Mouse (Mus musculus): ENCODE results near the gene E2f8. TPM values are rescaled to one million over a fixed set of nuclear protein-coding genes. Genes with fewer than 3 reads are reported as not detected.

The E2f8 gene
- polyA plus RNA-seq (2012; rRNA removed) = 2.4 and 4.8 TPM in 2 replicates

DNA sequence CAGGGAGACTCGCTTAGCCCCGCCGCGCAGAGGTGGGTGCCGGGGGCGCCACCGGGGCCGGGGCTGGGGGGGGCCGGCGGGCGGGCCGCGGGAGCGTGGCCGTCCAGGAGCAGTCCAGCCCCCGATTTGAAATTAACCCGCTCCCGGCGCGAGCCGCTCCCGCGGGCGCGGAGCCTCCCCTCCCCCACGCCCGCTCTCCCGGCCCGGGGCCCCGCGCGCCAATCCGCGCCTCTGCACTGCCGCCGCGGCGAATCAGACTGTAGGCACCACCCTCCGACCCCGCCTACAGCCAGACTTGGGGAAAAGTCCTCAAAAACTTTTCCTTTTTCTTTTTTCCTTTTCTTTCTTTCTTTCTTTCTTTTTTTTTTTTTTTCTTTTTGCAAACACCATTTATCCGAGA, at the start of gene E2f8:
Gene E2f8 (minus strand): TSS at position 111 of the 400 bp plus-strand sequence.
- no peaks in the 10 kb centered on the region for H3K36me3 ChIP-seq (ENCODE audit: control insufficient read depth, insufficient read depth, low read length)
- peaks cover 13% of the 10 kb centered on the region; the same call in 1 of the 2 replicates for H3K4me1 ChIP-seq (ENCODE audit: control insufficient read depth, insufficient read depth, insufficient read length, low read length)
- WGBS = under 1% methylated on average over 40 of the region's 41 CpGs
- 0 out of 2 replicates have a peak, but pooled peaks cover 2% of the 10 kb centered on the region for H3K27me3 ChIP-seq (ENCODE audit: control insufficient read depth, insufficient read depth, low read length)
- TF ChIP-seq POLR2A (IDR thresholded peaks at IDR 0.05; ENCODE audit: low read depth, low read length) (no peak), CTCF (IDR thresholded peaks at IDR 0.05; ENCODE audit: extremely low read depth, insufficient read length, insufficient replicate concordance, low read depth, low read length) (no peak)
- peak within 1 kb of the TSS; percentile 84 for H3K4me3 ChIP-seq (ENCODE audit: low read depth, low read length)
- peak within 1 kb of the TSS; percentile 57 for H3K27ac ChIP-seq (ENCODE audit: insufficient read depth, low read depth, low read length)

- TF ChIP-seq CTCF (IDR thresholded peaks at IDR 0.05; ENCODE audit: extremely low read depth, insufficient read length, insufficient replicate concordance, low read depth, low read length) (no peak), POLR2A (IDR thresholded peaks at IDR 0.05; ENCODE audit: low read depth, low read length) (no peak)
- Histone ChIP-seq H3K4me1 (ENCODE audit: control insufficient read depth, insufficient read depth, insufficient read length, low read length) (no peaks in the 10 kb centered on the region), H3K27ac (ENCODE audit: insufficient read depth, low read depth, low read length) (no peak overlapping the region), H3K4me3 (ENCODE audit: low read depth, low read length) (no peak overlapping the region), H3K27me3 (ENCODE audit: control insufficient read depth, insufficient read depth, low read length) (no peaks in the 10 kb centered on the region), H3K36me3 (ENCODE audit: control insufficient read depth, insufficient read depth, low read length) (no peaks in the 10 kb centered on the region)
- WGBS = 40% methylated on average over 5 of the region's 5 CpGs
Observed at GRCm38 (mm10) chr7:48930399-48930798, 49.0 kb upstream of the E2f8 start.

DNA sequence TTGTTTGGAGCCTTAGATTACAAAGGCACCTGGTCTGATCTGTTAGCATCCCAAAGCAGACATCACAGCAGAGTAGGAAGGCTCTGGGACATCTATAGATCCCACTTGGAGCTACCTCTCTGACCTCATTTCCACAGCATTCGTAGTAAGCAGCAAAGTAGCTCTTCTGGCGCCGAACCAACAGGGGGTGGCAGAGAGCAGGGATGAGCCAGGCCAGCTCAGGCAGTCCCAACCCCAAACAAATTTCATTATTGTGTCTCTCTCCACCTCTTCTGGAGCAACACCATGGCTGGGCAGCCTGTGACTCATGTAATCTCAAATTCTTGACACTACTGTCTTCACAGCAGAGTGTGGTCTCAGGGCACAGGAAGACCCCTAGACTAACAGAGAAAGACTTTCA, 47.0 kb upstream of the E2f8 start:
- no peak for TF ChIP-seq POLR2A (IDR thresholded peaks at IDR 0.05; ENCODE audit: low read depth, low read length)
- TF ChIP-seq CTCF (IDR thresholded peaks at IDR 0.05; ENCODE audit: extremely low read depth, insufficient read length, insufficient replicate concordance, low read depth, low read length) = peak; percentile 75
- Histone ChIP-seq H3K4me3 (ENCODE audit: low read depth, low read length) (no peak overlapping the region), H3K36me3 (ENCODE audit: control insufficient read depth, insufficient read depth, low read length) (no peaks in the 10 kb centered on the region), H3K27me3 (ENCODE audit: control insufficient read depth, insufficient read depth, low read length) (no peaks in the 10 kb centered on the region), H3K27ac (ENCODE audit: insufficient read depth, low read depth, low read length) (no peak overlapping the region), H3K4me1 (ENCODE audit: control insufficient read depth, insufficient read depth, insufficient read length, low read length) (no peaks in the 10 kb centered on the region; the same call in 1 of the 2 replicates)
- WGBS = 17% methylated on average over 3 of the region's 3 CpGs

- H3K36me3 ChIP-seq (ENCODE audit: control insufficient read depth, insufficient read depth, low read length) = no peaks in the 10 kb centered on the region
- no peak overlapping the region for H3K4me3 ChIP-seq (ENCODE audit: low read depth, low read length)
- peak overlapping the region; percentile 35; the same call in 1 of the 2 replicates for H3K27ac ChIP-seq (ENCODE audit: insufficient read depth, low read depth, low read length)
- no peaks in the 10 kb centered on the region for H3K27me3 ChIP-seq (ENCODE audit: control insufficient read depth, insufficient read depth, low read length)
- WGBS = 58% methylated on average over 3 of the region's 3 CpGs
- TF ChIP-seq POLR2A (IDR thresholded peaks at IDR 0.05; ENCODE audit: low read depth, low read length) = no peak
- no peak for TF ChIP-seq CTCF (IDR thresholded peaks at IDR 0.05; ENCODE audit: extremely low read depth, insufficient read length, insufficient replicate concordance, low read depth, low read length)
- no peaks in the 10 kb centered on the region; the same call in 1 of the 2 replicates for H3K4me1 ChIP-seq (ENCODE audit: control insufficient read depth, insufficient read depth, insufficient read length, low read length)
Observed at GRCm38 (mm10) chr7:48925214-48925613, 43.8 kb upstream of the E2f8 start.

- H3K27me3 ChIP-seq (ENCODE audit: control insufficient read depth, insufficient read depth, low read length) = no peaks in the 10 kb centered on the region
- no peak overlapping the region for H3K27ac ChIP-seq (ENCODE audit: insufficient read depth, low read depth, low read length)
- WGBS = 72% methylated on average over 10 of the region's 10 CpGs
- no peak overlapping the region for H3K4me3 ChIP-seq (ENCODE audit: low read depth, low read length)
- H3K4me1 ChIP-seq (ENCODE audit: control insufficient read depth, insufficient read depth, insufficient read length, low read length) = no peaks in the 10 kb centered on the region; the same call in 1 of the 2 replicates
- no peak for TF ChIP-seq CTCF (IDR thresholded peaks at IDR 0.05; ENCODE audit: extremely low read depth, insufficient read length, insufficient replicate concordance, low read depth, low read length)
- no peak for TF ChIP-seq POLR2A (IDR thresholded peaks at IDR 0.05; ENCODE audit: low read depth, low read length)
- no peaks in the 10 kb centered on the region for H3K36me3 ChIP-seq (ENCODE audit: control insufficient read depth, insufficient read depth, low read length)
Observed at GRCm38 (mm10) chr7:48923620-48924019, 42.2 kb upstream of the E2f8 start.

DNA sequence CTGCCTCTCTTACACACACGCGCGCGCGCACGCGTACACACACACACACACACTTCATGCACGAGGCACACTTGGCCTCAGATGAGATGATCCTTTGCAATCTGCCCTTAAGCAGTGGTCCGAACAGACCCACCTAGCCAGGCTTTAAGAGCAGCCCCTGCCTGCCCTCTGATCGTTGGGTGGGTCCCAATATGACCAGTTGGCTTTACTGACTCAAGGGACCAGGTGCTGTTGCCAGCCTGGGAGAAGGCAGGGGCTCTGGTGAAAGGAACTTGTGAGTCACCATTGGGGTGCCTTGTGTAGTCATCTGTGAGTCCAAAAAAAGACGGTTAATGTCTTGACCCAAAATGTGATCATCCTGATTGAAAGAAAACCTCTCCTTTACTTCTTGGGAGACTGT, 37.0 kb upstream of the E2f8 start:
- peaks cover 4% of the 10 kb centered on the region; the same call in 1 of the 2 replicates for H3K4me1 ChIP-seq (ENCODE audit: control insufficient read depth, insufficient read depth, insufficient read length, low read length)
- no peak overlapping the region for H3K27ac ChIP-seq (ENCODE audit: insufficient read depth, low read depth, low read length)
- no peaks in the 10 kb centered on the region for H3K36me3 ChIP-seq (ENCODE audit: control insufficient read depth, insufficient read depth, low read length)
- no peak for TF ChIP-seq POLR2A (IDR thresholded peaks at IDR 0.05; ENCODE audit: low read depth, low read length)
- TF ChIP-seq CTCF (IDR thresholded peaks at IDR 0.05; ENCODE audit: extremely low read depth, insufficient read length, insufficient replicate concordance, low read depth, low read length) = no peak
- WGBS = 57% methylated on average over 11 of the region's 11 CpGs
- no peak overlapping the region for H3K4me3 ChIP-seq (ENCODE audit: low read depth, low read length)
- no peaks in the 10 kb centered on the region for H3K27me3 ChIP-seq (ENCODE audit: control insufficient read depth, insufficient read depth, low read length)

DNA sequence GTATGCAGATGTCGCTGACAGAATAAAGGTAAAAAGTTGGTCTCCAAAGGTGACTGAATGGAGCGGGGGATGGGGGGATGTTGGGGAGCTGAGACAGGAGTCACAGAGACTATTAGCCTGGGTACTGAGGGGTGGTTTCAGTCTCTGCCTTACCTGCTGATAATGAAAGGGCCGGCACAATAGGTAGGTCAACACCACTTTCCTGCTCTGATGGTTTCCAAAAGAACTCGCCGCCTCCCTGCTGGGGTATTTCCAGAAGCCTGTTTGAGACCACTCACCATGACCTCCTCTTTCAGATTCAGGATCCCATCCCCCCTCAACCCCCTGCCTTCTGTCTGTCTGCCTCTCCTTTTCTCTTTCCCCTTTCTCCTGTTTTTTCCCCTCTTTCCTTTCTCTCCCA, 36.6 kb upstream of the E2f8 start:
- 40% methylated on average over 5 of the region's 5 CpGs for WGBS

More for the DNA sequence above, 36.6 kb upstream of the E2f8 start:
- no peak overlapping the region for H3K4me3 ChIP-seq (ENCODE audit: low read depth, low read length)
- no peaks in the 10 kb centered on the region for H3K27me3 ChIP-seq (ENCODE audit: control insufficient read depth, insufficient read depth, low read length)
- H3K27ac ChIP-seq (ENCODE audit: insufficient read depth, low read depth, low read length) = no peak overlapping the region
- H3K4me1 ChIP-seq (ENCODE audit: control insufficient read depth, insufficient read depth, insufficient read length, low read length) = peaks cover 4% of the 10 kb centered on the region; the same call in 1 of the 2 replicates
- no peak for TF ChIP-seq POLR2A (IDR thresholded peaks at IDR 0.05; ENCODE audit: low read depth, low read length)
- no peak for TF ChIP-seq CTCF (IDR thresholded peaks at IDR 0.05; ENCODE audit: extremely low read depth, insufficient read length, insufficient replicate concordance, low read depth, low read length)
- H3K36me3 ChIP-seq (ENCODE audit: control insufficient read depth, insufficient read depth, low read length) = no peaks in the 10 kb centered on the region
